Mouse (Mus musculus) left cerebral cortex, postnatal 10 days (tissue): ENCODE data around the gene Gm49450. TPM values are rescaled to one million over a fixed set of nuclear protein-coding genes. Genes with fewer than 3 reads are reported as not detected.
"Not testable (repeated sequence)": the region's sequence is repeated elsewhere in the genome, so short reads cannot be mapped to it uniquely, and the experiment has no call there.

Experiments used
- DNase-seq, 2 experiments: peaks; one replicate each; pipeline ENCODE4 v3.0.0; 2021 to 2022; ENCODE audit warnings: low spot score in 2 of 2, mixed read lengths in 1 of 2; ENCODE audit errors: extremely low spot score in 1 of 2
- intact Hi-C: fragments of 180-260 bp; cut with DNase I; formaldehyde crosslinking; loops from one replicate; pipeline ENCODE4 v1.15.1; 2025
- total RNA-seq, 2 experiments: library from RNA; stranded (reverse); gene quantifications; 2 replicates each; pipeline ENCODE4 v1.2.3; 2021

The Gm49450 gene
- total RNA-seq, 2 experiments from 2014 or later, result not detected

GRCm38 (mm10) chr15:98941539-98941938 is 11.8 kb downstream of the Gm49450 start:
- no peak for DNase-seq
- intact Hi-C loops, result no loop called here

GRCm38 (mm10) chr15:98940816-98941215 is 12.5 kb downstream of the Gm49450 start:
- intact Hi-C loops, result no loop called here
- DNase-seq, result no peak

GRCm38 (mm10) chr15:98934217-98934839 is 19.0 kb downstream of the Gm49450 start, which contains the start of gene Tuba1b:
Gene Tuba1b, minus strand, starts transcription at chr15:98934565.
- intact Hi-C loops, result loop anchor here (1.0 to 2.0 kb wide), 2 partner anchors 18 to 58 kb away; partner anchors contain the start of genes Gm49450 and Tuba1a
- DNase-seq, result peak; percentile 88 to 96

GRCm38 (mm10) chr15:98933833-98934216 is 19.5 kb downstream of the Gm49450 start:
- intact Hi-C loops, result loop anchor here (1.0 to 2.0 kb wide), 2 partner anchors 19 to 58 kb away; partner anchors contain the start of genes Gm49450 and Tuba1a
- DNase-seq, result peak; percentile 94 to 98

GRCm38 (mm10) chr15:98933004-98933671 is 20.2 kb downstream of the Gm49450 start:
- intact Hi-C loops, result not testable (repeated sequence)

GRCm38 (mm10) chr15:98930998-98931397 is 22.4 kb downstream of the Gm49450 start:
- no peak for DNase-seq
- intact Hi-C loops, result no loop called here

More at GRCm38 (mm10) chr15:98933004-98933671, 20.2 kb downstream of the Gm49450 start:
- DNase-seq, result not testable (repeated sequence)

GRCm38 (mm10) chr15:98930017-98930734 is 23.2 kb downstream of the Gm49450 start:
- intact Hi-C loops, result no loop called here
- no peak for DNase-seq

- intact Hi-C loops, result loop anchor here (1.0 to 5.0 kb wide), 2 partner anchors 36 to 51 kb away; no protein-coding TSS in a partner anchor
- DNase-seq, result peak; percentile 67 to 76
Observed at GRCm38 (mm10) chr15:98928598-98929240, 24.6 kb downstream of the Gm49450 start.

GRCm38 (mm10) chr15:98927566-98927965 is 25.8 kb downstream of the Gm49450 start:
- no peak for DNase-seq
- intact Hi-C loops, result loop anchor here (5.0 kb wide), 1 partner anchor 50 kb away; no protein-coding TSS in a partner anchor

- intact Hi-C loops, result loop anchor here (5.0 kb wide), 1 partner anchor 47 kb away; no protein-coding TSS in a partner anchor
- DNase-seq, result no peak
Observed at GRCm38 (mm10) chr15:98924682-98925081, 28.7 kb downstream of the Gm49450 start.

- DNase-seq, result no peak
- intact Hi-C loops, result no loop called here
Observed at GRCm38 (mm10) chr15:98923031-98923537, 30.3 kb downstream of the Gm49450 start.

GRCm38 (mm10) chr15:98922581-98922980 is 30.8 kb downstream of the Gm49450 start:
- intact Hi-C loops, result no loop called here
- no peak for DNase-seq

GRCm38 (mm10) chr15:98921510-98921909 is 31.8 kb downstream of the Gm49450 start:
- DNase-seq, result no peak
- intact Hi-C loops, result no loop called here

GRCm38 (mm10) chr15:98918499-98918895 is 34.9 kb downstream of the Gm49450 start:
- DNase-seq, intact Hi-C loops: not testable (repeated sequence)

GRCm38 (mm10) chr15:98917538-98918498 is 35.5 kb downstream of the Gm49450 start, which contains the start of gene Lmbr1l:
Gene Lmbr1l, minus strand, starts transcription at chr15:98918231.
- intact Hi-C loops, result no loop called here

GRCm38 (mm10) chr15:98917091-98917490 is 36.3 kb downstream of the Gm49450 start:
- intact Hi-C loops, result no loop called here
- DNase-seq, result no peak

More at GRCm38 (mm10) chr15:98917538-98918498, 35.5 kb downstream of the Gm49450 start, which contains the start of gene Lmbr1l:
- peak; percentile 99 for DNase-seq

- intact Hi-C loops, result no loop called here
- no peak for DNase-seq
Observed at GRCm38 (mm10) chr15:98916016-98916415, 37.3 kb downstream of the Gm49450 start.
